Mouse (Mus musculus) frontal cortex, adult (tissue): ENCODE results near the gene Slc28a1.
"Not testable (repeated sequence)": the region's sequence is repeated elsewhere in the genome, so short reads cannot be mapped to it uniquely, and the experiment has no call there.

Experiments used
- ATAC-seq: cut with Nextera tagmentation; 2 replicates; pipeline ENCODE4 v1.9.2; 2017; ENCODE audit warnings: mild to moderate bottlenecking, moderate library complexity, mixed read lengths; ENCODE audit not compliant: low TSS enrichment

The Slc28a1 gene

DNA sequence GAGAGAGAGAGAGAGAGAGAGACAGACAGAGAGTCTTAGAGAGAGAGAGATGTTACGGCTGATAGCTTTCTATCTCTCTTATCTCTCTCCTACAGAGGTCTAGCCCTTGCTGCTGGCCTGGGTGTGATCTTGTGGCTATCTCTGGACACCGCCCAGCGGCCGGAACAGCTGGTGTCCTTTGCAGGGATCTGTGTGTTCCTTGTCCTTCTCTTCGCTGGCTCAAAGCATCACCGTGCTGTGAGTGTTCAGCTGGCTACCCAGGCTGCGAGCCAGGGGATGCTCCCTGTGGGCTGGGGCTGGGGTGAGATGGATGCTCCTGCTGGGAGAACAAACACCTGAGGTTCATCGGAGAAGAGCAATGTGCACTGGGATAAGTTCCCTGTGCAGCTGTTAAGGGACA, 10.2 kb downstream of the Slc28a1 start:
- no peak for ATAC-seq

DNA sequence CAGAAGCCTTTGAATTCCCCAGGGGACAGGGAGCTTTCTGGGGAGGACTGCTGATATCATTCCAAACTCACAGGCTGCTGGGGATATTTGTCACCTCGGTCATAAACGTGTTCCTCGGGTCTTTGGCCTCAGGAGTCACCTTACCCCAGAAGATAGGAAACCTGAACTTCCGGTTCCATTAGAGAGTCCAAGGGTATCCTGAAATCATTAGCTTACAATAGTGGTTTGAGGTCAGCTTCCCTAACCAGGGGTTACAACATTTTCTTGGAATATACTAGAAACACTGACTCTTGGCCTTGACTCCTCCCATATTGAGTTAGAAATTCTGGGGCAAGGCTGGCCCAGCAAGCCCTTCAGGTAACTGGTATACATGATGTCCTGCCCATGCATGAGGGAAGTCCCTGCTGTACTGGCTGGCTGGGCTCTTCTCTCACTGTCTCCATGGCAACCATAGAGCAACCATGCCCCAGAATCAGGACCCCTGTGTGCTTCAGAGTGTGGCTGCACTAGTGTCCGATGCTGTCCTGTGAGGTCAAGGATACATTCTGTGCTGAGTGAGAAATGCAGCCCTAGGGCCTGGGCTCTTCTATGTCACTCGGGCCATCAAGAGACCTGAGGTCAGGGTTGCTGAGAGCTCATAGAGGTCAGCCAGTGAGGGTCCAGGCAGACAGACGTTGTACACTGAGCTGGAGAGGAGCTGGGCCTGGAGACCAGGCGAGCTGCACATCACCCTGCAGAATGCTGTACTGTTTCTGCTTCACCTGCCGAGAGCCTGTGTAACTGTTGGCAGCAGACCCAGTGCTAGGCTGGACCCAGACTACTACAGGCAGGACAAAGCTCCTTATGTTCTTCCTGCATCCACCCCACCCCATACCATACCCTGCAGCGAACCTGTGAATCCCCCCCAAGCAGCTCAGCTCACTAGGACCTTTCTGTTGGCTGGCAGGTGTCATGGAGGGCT, 10.9 kb downstream of the Slc28a1 start:
- ATAC-seq: no peak

DNA sequence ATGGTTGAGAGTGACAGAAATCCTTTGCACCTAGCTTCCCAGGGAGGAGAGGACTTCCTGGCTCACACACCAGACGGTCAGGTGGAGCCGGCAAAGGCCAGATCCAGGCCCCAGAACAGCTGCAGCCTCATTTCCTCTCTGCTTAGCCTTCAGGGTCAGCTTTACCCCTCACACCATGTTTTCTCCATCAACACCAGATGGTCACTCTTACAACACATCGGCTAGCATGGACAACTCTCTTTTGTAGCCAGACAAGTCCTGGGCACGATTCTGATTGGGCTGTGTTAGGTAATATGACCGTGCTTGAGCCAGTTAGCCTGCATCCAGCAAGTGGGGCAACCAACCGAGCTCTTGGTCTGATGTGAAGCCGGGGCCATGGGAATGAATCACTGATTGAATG, 17.3 kb downstream of the Slc28a1 start:
- no peak for ATAC-seq

DNA sequence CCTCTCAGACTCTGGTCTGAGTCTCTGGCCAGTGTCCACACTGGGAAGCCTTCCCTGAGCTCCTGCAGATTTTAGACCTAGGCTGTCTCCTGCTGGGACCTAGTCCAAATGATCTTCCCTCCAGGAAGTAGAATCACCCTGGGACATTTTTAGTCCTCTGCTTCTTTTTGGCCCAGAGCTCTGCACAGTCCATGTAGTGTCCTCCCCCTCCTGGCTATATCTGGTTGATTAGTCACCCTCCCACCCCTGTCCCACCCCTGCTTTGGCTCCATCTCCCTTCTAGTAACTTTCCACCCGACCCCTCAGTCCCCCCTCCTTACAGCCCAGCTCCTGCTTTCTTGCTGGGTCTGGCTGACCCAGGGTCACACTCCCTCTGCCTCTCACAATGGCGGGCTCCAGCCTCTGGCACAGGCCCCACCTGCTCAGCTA, 18.3 kb downstream of the Slc28a1 start:
- ATAC-seq: 0 out of 2 replicates have a peak, but pooled peaks have one; percentile 26

DNA sequence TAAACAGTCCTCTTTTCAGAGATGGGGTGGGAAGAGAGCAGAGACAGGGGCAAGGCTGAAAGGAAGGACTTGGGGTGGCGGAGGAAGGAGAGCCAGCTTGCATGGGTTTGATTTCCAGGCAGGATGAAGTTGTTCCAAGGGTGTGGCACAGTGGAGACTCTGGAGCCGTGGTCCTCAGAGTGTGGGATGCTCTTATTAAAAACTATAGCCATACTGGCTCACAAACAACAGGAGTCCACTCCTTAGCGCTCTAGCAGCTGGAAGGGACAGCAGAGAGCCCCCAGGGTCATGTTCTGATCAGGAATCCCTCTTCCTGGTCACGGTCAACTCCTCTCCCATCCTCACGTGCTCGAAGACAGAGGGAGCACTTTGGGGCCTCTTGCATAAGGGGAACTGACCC, 18.8 kb downstream of the Slc28a1 start:
- ATAC-seq: no peak

DNA sequence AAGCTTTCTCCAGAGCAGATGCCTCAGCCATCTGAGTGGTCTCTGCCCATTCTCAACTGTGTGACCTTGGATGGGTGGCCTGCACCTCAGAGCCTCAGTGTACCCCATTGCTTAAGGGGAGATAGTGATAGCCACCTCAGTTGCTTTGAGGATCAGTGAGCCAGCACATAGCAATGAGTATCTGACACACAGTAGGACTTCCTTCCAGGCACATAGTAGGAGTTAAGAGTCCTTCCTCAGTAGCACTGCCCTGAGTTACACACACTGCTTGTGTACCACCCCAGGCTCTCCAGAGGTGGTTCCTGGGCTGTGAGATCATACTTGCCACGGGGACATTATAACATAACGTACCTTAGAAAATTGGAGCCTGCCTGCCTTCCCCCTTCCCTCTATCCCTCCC, 19.3 kb downstream of the Slc28a1 start:
- no peak for ATAC-seq

DNA sequence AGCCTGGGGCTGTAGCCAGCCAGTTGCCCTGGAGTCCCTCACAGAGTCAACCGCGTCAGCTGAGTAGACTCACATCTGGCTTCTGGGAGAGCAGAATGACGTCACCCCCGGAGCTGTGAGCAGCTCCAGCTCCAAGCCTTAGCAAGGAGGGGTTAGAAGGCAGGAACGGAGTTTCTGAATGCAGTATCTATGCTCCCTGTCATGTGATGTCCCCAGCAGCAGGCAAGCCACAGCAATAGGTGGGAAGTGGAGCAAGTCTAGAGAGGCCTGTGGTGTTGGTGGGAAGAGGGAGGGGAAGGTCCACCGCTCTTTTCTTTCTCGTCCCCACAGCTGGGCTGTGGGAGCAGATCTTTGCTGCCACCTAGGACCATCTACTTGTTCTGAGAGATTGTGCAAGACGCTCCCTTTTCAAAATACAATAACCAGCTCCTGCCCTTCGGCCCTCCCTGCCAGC, 20.0 kb downstream of the Slc28a1 start:
- ATAC-seq: peak; percentile 97

DNA sequence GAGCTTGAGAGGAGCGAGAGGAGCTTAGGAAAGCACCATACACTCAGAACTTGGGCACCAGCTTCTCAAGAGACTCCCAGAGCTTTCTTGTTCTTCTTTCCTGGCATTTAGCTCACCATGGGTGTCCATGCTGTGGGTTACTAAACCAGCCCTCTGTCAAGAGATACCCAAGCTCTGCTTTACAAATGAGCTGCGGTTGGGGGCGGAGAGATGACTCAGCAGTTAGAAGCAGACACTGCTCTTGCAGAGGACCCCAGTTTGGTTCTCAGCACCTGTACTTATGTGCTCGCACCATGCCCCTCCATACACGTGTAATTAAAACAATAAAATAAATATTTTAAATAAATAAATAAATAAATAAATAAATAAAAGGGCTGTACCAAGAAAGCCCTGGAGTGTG, 22.7 kb downstream of the Slc28a1 start:
- ATAC-seq: no peak

DNA sequence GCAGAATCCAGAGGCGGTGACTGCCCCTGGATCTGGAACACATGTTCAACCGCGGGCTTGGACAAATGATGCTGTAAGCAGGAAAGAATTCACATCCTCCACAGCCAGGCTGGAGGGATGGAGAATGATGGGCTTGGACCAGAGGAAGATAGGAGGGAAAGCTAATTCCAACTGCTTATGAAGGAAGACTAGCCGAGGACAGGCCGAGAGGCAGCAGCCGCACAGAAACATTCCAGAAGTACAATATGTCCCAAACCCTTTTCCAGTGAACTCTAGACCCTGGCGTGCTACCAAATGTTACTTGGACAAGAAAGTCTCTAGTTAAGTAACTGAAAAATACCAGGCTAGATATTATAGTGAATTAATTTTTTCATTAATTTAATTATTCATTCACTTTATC, 24.5 kb downstream of the Slc28a1 start:
- no peak for ATAC-seq

DNA sequence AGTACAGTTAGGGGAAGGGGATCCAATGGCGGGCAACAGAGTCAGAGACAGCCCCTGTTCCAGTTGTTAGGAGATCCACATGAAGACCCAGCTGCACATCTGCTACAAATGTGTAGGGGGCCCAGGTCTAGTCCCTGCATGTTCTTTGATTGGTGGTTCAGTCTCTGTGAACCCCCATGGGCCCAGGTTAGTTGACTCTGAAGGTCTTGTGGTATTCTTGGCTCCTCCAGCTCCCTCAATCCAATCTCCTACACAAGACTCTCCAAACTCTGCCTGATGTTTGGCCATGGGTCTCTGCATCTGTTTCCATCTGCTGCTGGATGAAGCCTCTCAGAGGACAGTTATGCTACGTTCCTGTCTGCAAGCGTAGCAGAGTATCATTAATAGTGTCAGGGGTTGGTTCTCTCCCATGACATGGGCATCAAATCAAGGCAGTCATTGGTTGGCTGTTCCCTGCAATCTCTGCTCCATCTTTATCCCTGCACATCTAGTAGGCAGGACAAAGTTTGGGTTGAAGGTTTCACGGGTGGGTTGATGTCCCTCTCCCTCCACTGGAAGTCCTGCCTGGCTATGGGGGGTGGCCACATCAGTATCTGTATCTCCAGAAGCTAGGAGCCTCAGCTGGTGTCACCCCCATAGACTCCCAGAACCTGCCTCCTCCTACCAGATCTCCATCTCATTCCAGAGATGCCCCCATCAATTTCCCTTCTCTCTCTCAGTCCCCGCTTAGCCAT, 25.2 kb downstream of the Slc28a1 start:
- ATAC-seq: no peak

DNA sequence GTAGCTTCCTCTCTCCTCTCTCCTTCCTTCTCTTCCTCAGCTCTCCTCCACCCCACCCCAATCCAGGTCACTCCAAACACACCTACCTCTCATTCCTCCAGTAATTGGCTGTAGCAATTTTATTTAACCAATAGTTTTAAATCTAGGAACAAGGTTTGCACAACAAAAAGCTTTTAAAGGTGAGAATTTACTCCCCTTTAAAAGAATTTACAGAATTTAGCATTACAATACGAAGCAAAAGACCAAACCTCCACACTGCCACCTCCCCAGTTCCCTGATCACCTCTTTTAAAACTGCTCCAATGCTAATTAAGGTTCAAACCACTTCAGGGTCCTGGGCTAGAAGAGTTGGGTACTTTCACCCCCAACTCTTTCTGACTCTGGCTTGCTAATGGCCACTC, 26.9 kb downstream of the Slc28a1 start:
- no peak for ATAC-seq

DNA sequence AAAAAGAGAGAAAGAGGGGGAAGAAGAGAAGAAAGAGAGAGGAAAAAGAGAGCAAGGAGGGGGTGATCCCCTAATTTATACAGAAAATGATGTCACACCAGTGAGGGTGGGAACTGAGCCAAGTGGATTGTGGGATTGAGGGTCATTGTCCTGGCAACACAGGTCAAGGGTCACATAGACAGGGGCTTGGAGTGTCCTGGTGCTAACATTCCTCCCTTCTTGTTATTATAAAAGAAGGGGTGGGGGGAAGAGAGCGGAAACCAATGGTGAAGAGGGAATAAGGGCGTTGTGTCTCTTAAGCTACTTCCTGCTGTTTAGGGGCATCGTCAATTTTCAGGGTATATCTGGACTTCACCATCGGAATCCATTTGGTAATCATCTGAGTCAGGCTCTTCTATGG, 28.5 kb downstream of the Slc28a1 start:
- not testable (repeated sequence) for ATAC-seq

DNA sequence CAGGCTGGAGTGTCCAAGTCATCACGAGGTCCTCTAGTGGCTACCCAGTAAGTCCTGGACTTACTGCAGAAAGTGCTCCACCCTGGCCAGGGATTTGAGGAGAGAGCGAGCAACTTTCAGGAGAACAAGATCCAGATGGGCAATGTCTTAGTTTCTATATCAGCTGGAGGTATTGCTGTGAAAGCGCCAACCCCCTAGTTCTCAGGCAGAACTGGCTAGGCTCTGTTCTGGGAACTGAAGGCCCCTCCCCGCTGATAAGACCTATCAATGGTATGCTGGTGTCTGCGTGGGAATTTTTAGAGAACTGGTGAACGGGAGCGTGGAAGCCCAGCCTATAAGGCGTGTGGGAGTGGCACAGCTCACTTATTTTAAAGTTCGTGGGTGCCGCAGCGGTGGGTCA, 35.2 kb downstream of the Slc28a1 start:
- ATAC-seq: no peak

DNA sequence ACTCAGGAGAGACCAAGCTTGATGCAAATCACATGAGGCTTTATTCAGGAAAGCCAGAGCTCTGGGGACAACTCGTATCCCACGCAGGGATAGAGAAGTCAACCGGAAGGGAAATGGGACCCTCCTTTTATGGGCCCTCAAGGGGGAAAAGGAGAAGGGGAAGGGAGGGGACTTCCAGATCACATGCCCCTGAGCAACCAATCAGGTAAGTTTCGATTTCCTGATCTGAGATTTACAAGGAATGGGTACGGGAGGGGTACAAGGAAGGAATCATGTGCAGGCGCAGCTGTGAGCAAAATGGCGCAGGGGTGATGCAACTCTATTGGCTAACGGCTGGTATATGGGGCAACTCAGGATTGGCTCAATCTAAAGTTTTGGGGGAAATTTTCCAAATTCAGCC, 36.6 kb downstream of the Slc28a1 start:
- ATAC-seq: no peak

DNA sequence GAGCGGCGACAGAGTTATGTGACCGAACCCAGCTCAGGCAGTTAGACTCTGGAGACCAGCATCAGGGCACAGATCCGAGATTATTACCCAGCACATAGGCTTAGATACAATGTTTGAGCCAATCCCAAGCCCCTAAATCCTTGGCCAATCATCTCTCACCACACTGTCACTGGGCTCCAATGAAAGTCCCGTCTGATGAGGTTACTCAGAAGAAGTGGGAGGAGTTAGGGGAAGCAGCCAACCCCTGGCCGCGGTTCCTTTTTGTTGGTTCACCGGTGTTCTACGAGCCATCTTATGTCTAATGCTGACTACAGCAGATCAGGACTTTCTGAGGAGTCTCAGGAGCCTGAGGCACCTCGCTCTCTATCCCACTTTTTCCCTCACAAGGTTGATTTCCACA, 37.7 kb downstream of the Slc28a1 start:
- no peak for ATAC-seq

DNA sequence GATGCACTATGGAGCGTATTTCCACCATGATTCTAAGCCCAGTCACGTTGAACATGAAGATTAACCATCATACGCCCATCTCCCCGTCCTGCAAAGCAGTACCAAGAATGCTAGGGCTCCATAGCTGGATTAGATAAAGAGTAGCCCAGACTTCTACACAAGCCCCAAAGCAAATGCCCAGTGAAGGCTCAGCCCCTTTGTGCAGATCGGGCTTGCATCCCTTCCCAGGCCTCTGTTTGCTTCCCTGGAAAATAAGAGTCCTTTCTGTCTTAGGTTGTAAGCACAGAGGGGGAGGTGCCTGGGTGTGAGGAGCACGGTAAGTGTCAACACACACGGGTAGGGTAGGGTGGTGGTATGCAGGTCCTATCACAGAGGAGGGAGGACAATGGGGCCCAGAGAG, 38.2 kb downstream of the Slc28a1 start:
- no peak for ATAC-seq

DNA sequence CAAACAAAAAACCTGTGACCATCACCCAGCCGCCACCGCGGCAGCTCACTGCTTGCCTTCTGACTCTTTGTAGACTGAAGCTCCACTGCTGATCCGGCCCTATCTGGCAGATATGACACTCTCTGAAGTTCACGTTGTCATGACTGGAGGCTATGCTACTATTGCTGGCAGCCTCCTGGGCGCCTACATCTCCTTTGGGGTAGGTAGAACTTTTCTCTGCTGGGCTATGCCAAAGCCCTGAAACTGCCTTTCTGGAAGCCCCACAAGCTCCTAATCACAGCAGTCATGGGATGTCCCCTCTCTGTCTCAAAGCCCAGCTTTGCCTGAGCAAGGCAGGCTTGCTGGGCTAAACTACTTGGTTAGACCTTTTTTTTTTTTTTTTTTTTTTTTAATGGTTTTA, 38.7 kb downstream of the Slc28a1 start:
- no peak for ATAC-seq

DNA sequence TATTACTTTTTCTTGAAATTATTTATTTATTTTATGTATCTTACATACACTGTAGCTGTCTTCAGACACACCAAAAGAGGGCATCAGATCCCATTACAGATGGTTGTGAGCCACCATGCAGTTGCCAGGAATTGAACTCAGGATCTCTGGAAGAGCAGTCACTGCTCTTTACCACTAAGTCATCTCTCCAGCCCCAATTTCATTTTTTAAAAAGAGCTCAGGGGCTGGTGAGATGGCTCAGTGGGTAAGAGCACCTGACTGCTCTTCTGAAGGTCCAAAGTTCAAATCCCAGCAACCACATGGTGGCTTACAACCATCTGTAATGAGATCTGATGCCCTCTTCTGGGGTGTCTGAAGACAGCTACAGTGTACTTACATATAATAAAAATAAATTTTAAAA, 39.6 kb downstream of the Slc28a1 start:
- not testable (repeated sequence) for ATAC-seq

DNA sequence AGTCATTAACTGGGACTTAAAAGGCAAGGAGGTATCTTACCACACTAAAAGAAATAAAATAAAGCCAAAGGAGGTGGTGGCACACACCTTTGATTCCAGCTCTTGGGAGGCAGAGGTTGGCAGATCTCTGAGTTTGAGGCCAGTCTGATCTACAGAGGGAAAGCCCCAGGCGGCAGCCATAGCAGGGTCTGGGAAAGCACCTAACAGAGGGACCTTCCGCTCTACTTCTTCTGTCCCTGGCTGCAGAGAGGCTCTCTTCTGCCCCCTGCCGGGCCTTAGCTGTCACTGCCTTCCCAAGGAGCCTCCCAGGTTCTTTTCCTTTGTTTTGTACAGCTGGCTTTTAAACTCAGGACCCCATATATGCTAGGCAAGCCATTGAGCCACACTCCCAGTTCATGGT, 40.4 kb downstream of the Slc28a1 start:
- ATAC-seq: peak; percentile 80

DNA sequence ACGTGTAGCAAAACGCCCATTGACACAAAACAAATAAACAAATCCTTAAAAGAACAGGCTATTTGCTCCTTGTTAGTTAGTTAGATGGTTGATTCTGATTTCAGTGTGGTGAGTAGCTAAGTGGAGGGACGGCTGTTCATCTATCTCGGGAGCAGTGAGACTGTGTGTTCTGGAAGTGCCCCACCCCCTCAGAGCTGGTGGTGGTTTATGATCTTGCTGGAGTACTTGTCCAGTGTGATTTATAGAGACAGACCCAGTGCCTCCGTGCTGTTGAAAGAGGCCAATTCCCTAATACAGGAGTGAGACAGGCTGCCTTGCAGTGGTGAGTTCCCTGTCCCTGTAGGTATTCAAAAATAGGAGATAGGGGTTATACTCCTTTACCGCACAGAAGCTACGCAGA, 44.3 kb downstream of the Slc28a1 start:
- no peak for ATAC-seq

DNA sequence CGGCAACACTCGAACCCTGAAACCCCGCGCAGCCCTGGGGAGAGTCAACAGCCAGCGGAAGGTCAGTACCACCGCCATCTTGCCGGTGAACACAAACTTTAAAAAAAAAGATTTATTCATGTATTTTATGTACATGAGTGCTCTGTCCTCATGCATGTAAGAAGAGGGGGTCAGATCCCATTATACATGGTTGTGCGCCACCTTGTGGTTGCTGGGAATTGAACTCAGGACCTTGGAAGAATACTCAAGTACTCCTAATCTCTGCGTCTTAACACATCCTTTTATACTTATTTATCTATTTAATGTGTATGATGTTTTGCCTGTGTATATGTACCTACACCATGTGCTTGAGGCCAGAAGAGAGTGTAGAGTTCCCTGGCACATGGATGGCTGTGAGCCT, 47.1 kb downstream of the Slc28a1 start:
- no peak for ATAC-seq

DNA sequence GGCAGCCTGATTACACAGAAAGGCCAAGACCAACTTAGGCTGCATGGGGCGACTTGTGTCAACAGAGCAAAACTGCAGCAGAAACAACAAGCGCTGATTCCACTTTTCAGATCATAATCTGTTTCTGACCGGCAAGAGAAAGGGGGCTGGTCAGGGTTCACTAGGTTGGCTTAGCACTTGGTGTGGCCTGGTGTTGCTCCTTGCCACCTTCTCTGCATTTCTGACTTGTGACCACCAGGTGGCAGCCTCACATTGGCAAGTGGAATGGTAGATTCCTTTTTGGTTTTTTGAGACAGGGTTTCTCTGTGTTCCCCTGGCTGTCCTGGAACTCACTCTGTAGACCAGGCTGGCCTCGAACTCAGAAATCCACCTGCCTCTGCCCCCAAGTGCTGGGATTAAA, 47.7 kb downstream of the Slc28a1 start:
- ATAC-seq: no peak

DNA sequence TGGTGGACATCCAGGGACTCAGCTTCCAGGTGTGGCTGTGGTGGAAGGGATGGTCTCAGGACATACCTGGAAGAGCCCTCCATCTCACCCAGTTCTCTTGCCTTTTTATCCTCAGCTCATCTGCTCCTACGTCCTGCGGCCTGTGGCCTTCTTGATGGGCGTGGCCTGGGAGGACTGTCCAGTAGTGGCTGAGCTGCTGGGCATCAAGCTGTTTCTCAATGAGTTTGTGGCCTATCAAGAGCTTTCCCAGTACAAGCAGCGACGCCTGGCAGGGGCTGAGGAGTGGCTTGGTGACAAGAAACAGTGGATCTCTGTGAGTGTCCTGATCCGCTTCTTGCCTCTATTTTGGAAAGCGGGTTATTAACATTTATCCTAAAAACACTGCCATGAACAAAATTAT, 49.8 kb downstream of the Slc28a1 start:
- ATAC-seq: no peak
